Mouse (Mus musculus): ENCODE results near the gene Obp2b. TPM values are rescaled to one million over a fixed set of nuclear protein-coding genes. Genes with fewer than 3 reads are reported as not detected.
"Not testable (repeated sequence)": the region's sequence is repeated elsewhere in the genome, so short reads cannot be mapped to it uniquely, and the experiment has no call there.

Gene Obp2b
- total RNA-seq (2021), result not detected
- long read RNA-seq, experiment 1, result 0 reads
- long read RNA-seq, experiment 2, result 0 reads

DNA sequence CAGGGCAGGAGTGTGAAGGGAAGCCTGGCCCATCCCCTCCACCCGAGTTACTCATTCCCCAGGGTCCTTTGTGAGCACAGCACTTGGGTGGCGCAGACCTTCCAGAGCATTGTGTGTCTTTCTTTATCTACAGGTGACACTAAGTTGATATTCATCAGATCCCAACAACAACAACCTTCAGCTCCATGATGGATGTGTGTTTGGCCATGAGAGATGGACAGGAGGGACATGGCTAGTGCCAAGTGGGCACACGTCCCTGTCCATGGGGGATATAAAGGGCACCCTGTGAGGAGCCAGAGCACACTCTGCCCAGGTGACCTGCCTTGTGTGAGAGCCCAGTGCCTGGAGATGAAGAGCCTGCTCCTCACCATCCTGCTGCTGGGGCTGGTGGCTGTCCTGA lies at the start of gene Obp2b:
TSS of gene Obp2b (plus strand) at position 301 of the 400 bp plus-strand sequence.
- DNase-seq, result not testable (repeated sequence)

DNA sequence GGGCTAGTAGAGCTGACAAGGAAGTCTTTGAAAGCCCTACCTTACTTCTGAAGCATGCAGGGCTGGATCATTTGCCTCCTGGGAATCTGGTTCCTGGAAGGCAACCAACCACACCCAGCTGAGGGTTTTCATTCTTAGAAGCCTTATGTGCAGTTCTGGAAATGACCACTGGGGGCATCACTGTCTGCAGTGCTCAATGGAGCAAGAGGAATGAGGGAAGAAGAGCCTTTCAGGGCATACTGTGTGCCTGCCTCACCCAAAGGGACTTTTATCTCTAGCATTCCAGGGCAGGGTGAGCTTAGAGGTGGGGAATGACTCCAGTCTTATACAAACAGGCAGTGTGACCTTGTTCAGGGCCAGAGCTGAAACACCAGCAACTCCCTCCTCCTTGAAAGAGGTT lies 42.2 kb upstream of the Obp2b start:
- DNase-seq, result peak; percentile 80

DNA sequence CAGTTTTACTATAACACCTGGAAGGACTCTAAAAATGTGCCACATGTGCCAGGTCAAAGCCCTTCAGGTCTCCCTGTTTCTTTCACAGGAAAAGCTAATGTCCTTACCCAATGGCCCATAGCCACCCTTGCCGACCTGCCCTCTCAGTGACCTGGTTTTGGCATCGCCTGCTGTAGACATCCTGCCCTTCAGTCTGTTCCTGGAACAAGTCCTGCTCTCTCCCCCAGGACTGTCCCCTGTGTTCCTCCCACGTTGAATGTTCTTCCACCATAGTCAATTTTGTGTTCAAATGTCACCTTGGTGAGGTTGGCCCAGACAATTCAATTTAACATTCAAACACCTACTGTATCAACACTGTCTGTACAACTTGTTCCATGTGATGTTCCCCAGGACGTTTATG lies 39.9 kb upstream of the Obp2b start:
- no peak for DNase-seq

DNA sequence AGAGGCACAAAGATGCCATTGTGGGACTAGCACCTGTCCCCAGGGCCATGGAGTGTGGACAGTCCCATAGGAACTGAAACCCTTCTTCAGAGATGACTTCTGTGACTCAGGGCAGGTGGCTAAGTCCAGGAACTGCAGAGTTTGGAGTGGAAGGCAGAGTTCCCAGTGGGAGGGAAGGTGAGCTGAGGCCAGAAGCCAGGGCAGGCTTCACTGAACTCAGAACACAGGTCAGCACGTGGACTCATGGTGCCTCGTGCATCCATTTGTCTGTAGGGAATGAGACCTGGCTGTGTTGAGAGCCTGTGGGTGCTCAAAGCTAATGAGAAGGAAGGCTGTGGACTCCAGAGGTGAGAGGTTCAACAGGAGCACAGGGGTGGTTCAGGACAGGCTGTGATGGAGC lies 38.1 kb upstream of the Obp2b start:
- DNase-seq, result no peak

DNA sequence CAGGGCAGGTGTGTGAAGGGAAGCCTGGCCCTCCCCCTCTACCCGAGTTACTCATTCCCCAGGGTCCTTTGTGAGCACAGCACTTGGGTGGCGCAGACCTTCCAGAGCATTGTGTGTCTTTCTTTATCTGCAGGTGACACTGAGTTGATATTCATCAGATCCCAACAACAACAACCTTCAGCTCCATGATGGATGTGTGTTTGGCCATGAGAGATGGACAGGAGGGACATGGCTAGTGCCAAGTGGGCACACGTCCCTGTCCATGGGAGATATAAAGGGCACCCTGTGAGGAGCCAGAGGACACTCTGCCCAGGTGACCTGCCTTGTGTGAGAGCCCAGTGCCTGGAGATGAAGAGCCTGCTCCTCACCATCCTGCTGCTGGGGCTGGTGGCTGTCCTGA lies 37.1 kb upstream of the Obp2b start, which contains the start of gene Obp2a:
TSS of gene Obp2a (plus strand) at position 301 of the 400 bp plus-strand sequence.
- DNase-seq, result not testable (repeated sequence)

DNA sequence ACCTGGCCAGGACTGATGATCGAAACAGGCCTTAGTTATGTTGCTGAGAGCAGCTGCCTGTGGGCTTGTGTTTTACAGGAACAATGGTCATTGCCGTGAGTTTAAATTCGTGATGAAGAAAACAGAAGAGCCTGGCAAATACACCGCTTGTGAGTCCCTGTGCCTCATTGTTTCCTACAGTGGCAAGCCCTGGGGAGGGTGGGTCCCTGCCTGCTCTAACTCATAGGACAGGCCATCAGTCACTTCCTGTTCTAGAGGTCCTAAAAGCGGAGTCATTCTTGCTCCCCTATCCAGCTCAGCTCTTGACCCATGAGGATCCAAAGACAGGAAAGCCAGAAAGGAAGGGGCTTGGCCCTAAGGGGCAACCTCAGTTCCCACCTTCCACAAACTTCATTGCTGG lies 35.8 kb upstream of the Obp2b start:
- no peak for DNase-seq

DNA sequence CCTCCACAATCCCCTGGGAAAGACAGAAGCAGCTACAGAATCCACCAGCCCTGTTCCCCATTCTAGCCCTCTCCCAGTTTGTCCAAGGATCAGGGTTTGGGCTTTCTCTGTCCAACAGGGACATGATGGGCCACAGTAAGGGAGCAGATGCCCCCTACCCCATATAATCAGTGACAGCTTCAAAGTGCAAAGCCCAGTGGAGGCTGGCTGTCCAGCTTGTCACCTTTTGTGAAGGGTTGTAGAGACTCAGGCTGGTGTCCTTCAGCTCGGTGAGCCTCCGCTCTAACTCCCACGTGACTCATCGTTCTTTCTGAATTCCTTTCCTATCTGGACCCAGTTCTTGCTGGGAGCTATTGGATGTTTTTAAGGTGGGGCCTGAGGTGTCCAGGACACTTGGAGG lies 33.1 kb upstream of the Obp2b start:
- no peak for DNase-seq

DNA sequence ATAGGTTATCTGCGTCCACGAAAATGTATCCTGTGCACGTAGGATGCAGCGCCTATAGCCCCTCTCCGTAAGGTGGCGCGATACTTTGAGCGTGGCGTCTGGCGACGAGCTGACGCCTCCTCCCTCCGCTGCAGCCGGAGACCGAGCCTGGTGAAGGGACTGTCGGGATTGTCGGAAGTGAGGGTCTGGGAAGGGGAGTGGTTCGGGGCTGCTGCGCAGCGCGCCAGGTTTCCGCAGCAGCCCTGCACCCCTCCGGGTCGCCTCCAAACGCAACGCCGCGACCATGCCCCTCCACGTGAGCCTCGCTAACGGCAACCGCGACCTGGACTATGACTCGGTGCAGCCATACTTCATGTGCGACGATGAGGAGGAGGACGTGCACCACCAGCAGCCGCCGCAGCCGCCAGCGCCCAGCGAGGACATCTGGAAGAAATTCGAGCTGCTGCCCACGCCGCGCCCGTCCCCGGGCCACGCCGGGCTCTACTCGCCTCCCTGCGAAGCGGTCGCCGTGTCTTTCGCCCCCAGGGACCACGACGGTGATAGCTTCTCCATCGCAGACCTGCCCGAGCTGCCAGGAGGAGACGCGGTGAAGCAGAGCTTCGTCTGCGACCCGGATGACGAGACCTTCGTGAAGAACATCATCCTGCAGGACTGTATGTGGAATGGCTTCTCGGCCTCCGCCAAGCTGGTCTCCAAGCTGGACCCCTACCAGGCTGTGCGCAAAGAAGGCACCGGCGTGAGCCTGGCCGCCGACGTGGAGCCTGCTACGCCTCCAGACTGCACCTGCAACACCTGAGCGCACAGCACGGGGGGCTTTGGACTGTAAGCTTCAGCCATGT lies 29.9 kb upstream of the Obp2b start, which contains the start of gene Bmyc:
TSS of gene Bmyc (plus strand) at position 97 of the 839 bp plus-strand sequence.
- DNase-seq, result peak; percentile 65

DNA sequence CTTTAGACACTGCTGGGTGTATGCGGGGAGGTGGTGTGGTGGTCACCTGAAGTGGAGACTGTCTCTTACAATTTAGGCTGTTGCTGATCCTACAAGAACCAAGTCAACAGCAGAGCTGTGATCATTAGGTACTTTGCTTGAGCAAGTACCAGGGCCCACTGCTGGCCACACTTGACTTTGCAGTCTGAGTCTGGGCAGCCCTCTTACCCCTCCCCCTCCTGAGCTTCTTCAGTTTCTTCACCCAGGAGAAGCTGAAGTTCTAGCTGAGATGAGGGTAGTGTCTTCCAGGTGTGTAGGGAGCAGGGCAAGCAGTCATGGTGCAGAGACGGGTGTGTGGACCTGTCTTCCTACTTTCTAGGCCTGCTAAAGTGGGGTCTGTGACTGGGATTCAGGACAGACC lies 28.7 kb upstream of the Obp2b start:
- peak; percentile 22 for DNase-seq

DNA sequence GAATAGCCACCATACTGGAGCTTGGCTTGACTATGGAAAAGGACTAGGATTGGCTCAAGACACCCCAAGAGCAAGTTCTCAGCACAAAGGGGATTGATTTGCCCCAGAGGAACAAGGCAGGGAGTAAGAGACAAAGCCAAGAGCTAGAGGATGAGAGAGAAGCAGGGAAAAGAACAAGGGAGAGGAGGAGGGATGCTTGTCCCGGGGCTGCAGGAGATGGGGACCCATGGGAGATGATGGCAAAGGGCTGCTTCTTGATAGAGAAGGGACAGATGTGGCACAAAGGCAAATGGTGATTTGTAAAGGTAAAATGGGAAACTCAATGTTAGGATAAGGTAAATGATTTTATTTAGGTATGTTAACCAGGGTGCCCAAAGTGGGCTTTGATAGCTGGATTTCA lies 27.8 kb upstream of the Obp2b start:
- DNase-seq, result not testable (repeated sequence)

DNA sequence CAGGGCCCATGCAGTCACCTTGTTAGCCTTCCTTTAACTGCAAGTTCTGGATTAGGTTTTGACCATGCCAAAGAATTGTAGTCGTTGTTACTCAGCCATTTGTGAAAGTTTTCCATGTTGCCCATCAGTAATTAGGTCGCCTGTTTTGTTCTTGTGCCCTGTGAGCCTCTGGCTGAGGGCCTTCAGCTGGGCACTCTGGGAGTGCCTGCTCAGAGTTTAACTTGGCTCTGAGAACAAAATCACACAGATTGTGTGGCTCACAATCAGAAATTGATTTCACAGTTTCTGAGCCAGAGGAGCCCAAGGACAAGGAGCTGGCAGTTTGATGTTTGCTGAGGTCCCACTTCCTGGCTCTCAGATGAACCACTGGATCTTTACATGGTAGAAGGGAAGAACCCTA lies 27.0 kb upstream of the Obp2b start:
- DNase-seq, result not testable (repeated sequence)

DNA sequence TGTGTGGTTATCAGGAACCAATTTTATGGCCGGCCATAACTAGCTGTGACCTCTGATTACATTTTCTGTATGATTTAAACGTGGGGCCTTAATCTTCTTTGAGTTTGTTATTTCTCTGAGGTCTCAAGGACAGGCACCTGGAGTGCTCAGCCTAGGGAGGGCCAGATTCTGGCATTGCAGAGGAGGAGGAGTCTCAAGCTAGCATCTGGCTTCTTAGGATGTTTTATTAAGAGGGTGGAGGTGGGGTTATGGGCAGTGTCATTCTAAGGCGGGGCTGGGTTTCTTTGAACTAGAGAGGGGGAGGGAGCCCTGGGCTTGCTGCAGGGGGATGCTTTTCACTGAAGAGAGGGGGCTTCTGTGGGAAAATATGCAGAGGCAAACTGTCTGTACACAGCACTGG lies 25.2 kb upstream of the Obp2b start:
- not testable (repeated sequence) for DNase-seq

DNA sequence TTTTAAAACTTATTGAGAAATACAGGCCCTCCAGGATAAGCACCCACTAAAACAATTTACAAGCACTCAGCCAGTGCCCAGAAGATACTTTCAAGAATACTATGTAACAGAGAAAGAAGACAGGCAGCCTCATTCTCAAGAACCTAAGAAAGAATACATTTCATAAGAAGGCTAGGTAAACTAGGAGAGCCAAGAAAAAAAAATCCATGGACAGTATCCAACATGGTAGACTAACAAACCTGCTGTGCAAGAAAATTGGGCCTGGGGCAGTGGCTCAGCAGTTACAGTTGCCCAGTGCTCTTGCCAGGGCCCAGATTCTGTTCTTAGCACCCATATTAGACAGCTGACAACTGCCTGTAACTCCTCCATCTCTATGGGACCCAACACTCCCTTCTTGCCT lies 19.6 kb upstream of the Obp2b start:
- DNase-seq, result no peak

DNA sequence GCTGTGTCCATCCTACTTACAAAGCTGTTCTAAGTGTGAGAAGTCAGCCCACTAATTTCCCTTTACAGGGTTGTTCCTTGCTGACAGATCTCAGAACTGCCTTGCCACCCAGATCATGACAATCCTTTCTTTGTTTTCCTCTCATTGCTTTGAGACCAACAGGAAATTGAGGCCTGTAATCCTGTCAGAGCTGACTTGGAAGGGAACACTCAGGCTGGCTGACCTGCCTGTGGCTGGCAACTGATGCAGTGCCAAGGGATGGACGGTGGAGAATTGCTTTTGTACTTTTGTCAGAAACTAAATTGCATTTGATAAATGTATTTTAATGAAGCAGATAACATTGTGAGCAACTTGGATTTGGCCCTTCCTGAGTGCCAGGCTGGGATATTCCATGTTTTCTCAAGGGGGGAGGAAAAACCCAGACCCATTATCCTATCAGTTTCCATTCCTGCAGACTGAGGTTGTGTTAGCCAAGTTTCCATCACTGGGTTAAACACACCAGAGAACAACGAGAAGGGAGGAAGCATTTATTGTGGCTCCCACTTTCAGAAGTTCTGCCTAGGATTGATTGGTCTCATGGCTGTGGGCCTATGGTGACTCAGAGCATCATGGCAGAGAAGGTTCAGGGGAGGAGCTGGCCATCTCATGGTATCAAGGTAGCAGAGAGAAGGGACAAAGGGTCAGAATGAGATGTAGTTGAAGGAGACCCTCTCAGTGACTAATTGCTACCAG lies 3.4 kb upstream of the Obp2b start:
- no peak for DNase-seq

DNA sequence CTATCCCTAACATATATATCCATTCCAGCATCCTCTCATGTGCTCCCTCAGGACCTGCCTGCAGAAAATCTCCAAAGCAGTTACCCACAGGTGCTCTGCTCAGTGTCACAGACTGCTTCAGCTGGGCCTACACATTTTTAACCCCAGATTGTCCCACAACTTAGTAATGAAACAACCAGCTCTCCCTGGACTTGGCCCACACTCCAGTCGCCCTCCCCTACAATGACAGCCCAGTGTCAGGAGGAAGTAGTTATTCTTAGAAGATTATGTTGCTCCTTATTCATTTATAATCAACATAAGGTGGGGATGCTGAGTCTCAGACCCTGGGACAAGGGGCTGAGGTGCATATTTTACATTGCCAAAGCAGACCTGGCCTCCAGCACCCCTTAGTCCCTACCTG lies 4.9 kb downstream of the Obp2b start:
- no peak for DNase-seq

DNA sequence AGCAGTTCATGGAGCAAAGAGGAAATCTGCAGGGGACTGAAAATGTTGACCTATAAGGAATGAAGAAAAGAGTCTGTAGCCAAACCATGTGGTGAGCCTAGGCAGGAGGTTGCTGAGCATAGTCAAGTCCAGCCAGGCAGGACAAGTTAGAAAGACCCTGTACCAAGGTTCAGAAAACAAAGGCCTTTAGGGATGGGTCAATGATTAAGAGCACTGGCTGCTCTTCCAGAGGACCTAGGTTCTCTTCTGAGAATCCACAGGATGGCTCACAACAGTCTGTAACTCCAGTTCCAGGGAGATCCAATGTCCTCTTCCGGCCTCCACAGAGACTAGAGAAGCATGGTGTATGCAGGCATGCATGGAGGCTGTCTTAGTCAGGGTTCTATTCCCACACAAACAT lies 17.4 kb downstream of the Obp2b start:
- DNase-seq, result no peak

DNA sequence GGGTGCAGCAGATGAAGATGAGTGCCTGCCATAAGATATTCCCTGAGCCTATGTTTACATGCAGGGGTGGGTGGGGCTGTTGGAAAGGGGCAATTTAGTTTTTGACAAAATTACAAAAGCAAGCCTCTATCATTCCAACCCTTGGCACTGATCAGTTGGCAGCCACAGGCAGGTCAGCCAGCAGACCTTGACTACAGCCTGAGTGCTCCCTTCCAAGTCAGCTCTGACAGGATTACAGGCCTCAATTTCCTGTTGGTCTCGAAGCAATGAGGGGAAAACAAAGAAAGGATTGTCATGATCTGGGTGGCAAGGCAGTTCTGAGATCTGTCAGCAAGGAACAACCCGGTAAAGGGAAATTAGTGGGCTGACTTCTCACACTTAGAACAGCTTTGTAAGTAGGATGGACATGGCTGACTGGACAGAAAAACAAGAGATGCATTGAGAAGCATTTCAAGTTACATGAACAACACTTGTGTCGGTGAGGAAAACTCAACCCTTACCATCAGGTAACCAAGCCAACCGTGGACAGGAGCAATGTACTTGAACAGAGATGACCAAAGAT lies 21.3 kb downstream of the Obp2b start:
- DNase-seq, result no peak

DNA sequence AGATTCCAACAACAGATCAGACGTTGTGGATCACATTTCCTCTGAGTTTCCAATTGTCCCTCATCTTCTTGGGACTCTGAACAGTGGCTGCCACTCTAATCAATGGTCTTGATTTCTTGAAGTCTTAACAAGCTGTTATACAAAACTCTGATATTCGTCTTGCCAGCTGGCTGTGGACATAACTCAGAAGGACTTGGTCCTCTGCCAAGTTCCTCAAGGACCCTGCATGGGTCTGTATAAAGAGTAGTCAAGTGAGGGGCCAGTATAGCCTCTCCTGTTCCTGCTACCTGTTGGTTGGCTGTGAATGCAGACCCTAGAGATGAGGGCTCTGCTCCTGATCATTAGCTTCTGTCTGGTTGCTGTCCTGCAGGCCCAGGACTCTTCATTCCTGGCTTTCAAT lies 28.5 kb downstream of the Obp2b start, which contains the start of gene Lcn3:
TSS of gene Lcn3 (plus strand) at position 301 of the 400 bp plus-strand sequence.
- DNase-seq, result no peak

DNA sequence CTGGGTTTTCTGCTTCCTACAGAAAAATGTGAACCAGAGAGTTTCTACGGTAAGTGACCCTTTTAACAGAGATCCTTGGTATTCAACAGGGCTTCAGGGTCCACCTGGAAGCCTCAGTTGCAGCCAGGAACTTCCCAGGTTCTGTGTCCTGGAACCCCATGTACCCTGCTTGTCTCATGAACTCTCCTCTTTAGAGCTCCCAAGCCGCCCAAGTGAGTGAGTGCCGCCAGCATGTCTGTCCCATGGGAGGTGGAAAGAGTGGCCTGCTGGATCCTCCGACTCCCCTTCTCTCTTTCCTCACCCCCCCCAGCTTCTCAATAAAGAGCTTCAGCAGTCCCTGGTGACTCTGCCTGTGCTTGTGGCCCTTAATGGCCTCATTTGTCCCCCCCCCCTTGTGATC lies 31.0 kb downstream of the Obp2b start:
- no peak for DNase-seq

DNA sequence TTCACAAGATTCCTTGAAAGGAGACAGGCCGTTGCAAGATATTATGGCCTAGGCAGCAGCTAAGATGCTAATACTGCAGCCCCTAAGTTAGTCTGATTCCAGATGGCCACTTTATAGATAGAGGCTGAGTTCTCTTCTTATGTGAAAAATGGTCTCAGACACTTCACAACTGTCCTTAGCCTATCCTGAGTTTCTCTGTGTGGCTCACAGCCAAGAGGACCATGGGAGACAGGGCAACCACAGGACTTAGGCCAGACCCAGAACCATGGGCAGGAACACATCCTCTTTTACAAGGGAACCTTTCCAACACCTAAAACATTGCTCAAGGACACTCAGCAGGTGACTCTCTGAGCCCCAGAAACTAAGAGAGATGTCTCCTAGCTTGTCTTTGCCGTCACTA lies 36.7 kb downstream of the Obp2b start:
- no peak for DNase-seq

DNA sequence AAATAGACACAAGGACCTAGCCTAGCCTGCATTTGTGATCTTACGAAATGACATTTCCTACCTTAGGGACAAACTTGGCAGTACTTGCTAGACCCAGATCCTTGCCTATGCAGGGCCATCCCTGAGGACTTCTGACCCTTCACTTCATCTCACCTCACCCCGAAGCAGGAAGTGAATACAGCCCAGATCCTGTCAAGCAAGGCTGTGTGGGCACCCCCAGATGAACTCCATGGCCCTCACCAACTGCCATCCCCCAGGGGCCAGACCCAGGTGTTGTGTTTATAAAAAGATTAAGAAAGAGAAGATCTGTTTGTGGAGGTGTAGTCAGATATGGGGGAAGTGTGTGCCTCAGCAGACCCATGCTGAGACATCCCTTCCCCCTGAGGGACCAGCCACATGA lies 37.8 kb downstream of the Obp2b start:
- DNase-seq, result no peak

DNA sequence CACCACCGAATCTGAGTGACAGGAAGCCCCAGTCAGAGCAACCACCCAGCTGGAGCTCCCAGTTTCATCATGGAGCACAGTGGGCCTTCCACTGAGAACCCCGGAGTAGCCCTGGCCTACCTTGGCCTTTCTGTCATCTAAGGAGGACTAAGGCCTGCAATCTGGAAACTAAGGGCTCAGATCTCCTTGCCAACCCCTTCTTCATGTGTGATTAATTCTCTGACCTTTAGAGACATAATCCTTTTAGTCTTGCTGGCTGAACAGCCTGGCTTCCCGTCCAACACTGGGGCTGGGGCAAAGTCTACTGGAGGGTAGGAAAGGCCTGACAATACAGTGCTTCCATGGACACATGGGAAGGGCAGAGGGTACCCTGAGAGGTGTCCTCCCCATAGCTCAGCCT lies 39.2 kb downstream of the Obp2b start:
- no peak for DNase-seq

DNA sequence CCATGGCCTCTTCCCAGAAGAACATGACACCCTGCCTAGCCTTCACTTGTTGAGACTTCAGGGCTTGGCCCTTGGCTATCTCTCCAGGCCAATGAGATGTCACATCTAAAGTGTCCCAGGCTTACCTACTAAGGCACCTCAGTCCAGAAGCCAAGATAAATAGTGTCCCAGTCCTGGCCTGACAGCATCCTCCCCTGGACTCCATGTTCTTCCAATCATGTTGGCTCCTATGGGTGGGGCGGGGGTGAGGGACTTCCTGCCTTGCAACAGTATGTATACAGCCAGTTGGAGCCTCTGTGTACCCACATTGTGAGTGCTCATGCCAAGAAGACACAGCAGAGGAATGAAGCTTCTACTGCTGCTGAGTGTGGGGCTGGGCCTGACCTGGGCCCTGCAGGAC lies 39.9 kb downstream of the Obp2b start, which contains the start of gene Lcn11:
TSS of gene Lcn11 (plus strand) at position 301 of the 400 bp plus-strand sequence.
- no peak for DNase-seq

All from gastrocnemius, postnatal 10 days (tissue).